ENCODE assay signal across 8 mouse cellular contexts in genomic region chr2:11777091-11778068, GRCm38 (mm10). TPM values are rescaled to one million over a fixed set of nuclear protein-coding genes. Genes with fewer than 3 reads are reported as not detected.
A peak's percentile ranks its signal among the peaks of the same experiment; 100 is the strongest.
DNase-seq lines count a peak whose midpoint lies in the region; ATAC-seq lines count a peak whose summit lies in the region.

Gene Fbh1, minus strand, starts transcription at chr2:11777582.
Gene Ankrd16, plus strand, starts transcription at chr2:11777876.

- no peaks in the 10 kb centered on the region for H3K27me3 ChIP-seq in heart, embryonic 13.5 days (replicated peaks)
- no peaks in the 10 kb centered on the region for H3K27me3 ChIP-seq in liver, embryonic 12.5 days (replicated peaks)
- H3K27me3 ChIP-seq in stomach, embryonic 15.5 days (replicated peaks) = no peaks in the 10 kb centered on the region

- H3K27ac ChIP-seq in brown adipose tissue, adult 24 weeks (replicated peaks; ENCODE audit: low read depth, low read length) = peak within 1 kb of the TSS; percentile 74
- H3K27ac ChIP-seq in heart, embryonic 13.5 days (replicated peaks) = peak within 1 kb of the TSS; percentile 98
- peak within 1 kb of the TSS; percentile 93 for H3K27ac ChIP-seq in liver, embryonic 12.5 days
- peak within 1 kb of the TSS; percentile 99 for H3K27ac ChIP-seq in stomach, embryonic 15.5 days

- under 1% methylated on average over 73 of the region's 73 CpGs for whole genome bisulfite sequencing in heart, embryonic 13.5 days
- WGBS in liver, embryonic 12.5 days (ENCODE audit: insufficient replicate concordance) = under 1% methylated on average over 73 of the region's 73 CpGs
- WGBS in stomach, embryonic 15.5 days = under 1% methylated on average over 72 of the region's 73 CpGs

- peak within 1 kb of the TSS; percentile 79 for H3K4me3 ChIP-seq in brown adipose tissue, adult 24 weeks (ENCODE audit: insufficient read depth, low read depth, low read length)
- H3K4me3 ChIP-seq in heart, embryonic 13.5 days = peak within 1 kb of the TSS; percentile 86
- peak within 1 kb of the TSS; percentile 92 for H3K4me3 ChIP-seq in liver, embryonic 12.5 days
- peak within 1 kb of the TSS; percentile 73 for H3K4me3 ChIP-seq in stomach, embryonic 15.5 days (replicated peaks)

- DNase-seq in CD4-positive, CD25-positive, alpha-beta regulatory T cell, adult 2 months (ENCODE audit: low read depth, low spot score) = peak; percentile 100
- peak; percentile 100 for DNase-seq in fat pad, adult 2 months (ENCODE audit: extremely low read depth, low read depth, low spot score)
- peak; percentile 100 for DNase-seq in kidney, postnatal 10 days
- DNase-seq in natural killer cell, adult 2 months (ENCODE audit: low spot score in 2 of 2) = peak; percentile 100

- peak within 1 kb of the TSS; percentile 92 for H3K4me2 ChIP-seq in heart, embryonic 13.5 days
- peak within 1 kb of the TSS; percentile 99 for H3K4me2 ChIP-seq in liver, embryonic 12.5 days
- peak within 1 kb of the TSS; percentile 91 for H3K4me2 ChIP-seq in stomach, embryonic 15.5 days

- peak; percentile 95 for ATAC-seq in heart, embryonic 13.5 days (ENCODE audit: extremely low read depth, insufficient number of reproducible peaks, low FRiP score, low TSS enrichment)
- peak; percentile 94 for ATAC-seq in liver, embryonic 12.5 days
- ATAC-seq in stomach, embryonic 15.5 days (ENCODE audit: insufficient read depth, low FRiP score, low read depth) = peak; percentile 97

- H3K36me3 ChIP-seq in heart, embryonic 13.5 days = peaks cover 29% of the 10 kb centered on the region
- H3K36me3 ChIP-seq in liver, embryonic 12.5 days = peaks cover 20% of the 10 kb centered on the region
- peaks cover 10% of the 10 kb centered on the region for H3K36me3 ChIP-seq in stomach, embryonic 15.5 days

- peaks cover 8% of the 10 kb centered on the region for H3K4me1 ChIP-seq in brown adipose tissue, adult 24 weeks (ENCODE audit: control insufficient read depth, insufficient read depth, insufficient read length, low read length)
- peaks cover 46% of the 10 kb centered on the region for H3K4me1 ChIP-seq in heart, embryonic 13.5 days
- H3K4me1 ChIP-seq in liver, embryonic 12.5 days = peaks cover 27% of the 10 kb centered on the region
- peaks cover 18% of the 10 kb centered on the region for H3K4me1 ChIP-seq in stomach, embryonic 15.5 days

- H3K9me3 ChIP-seq in heart, embryonic 13.5 days = no peaks in the 10 kb centered on the region
- H3K9me3 ChIP-seq in liver, embryonic 12.5 days (replicated peaks) = no peaks in the 10 kb centered on the region
- H3K9me3 ChIP-seq in stomach, embryonic 15.5 days = no peaks in the 10 kb centered on the region

- peak within 1 kb of the TSS; percentile 91 for H3K9ac ChIP-seq in heart, embryonic 13.5 days
- H3K9ac ChIP-seq in liver, embryonic 12.5 days = peak within 1 kb of the TSS; percentile 87
- H3K9ac ChIP-seq in stomach, embryonic 15.5 days = peak within 1 kb of the TSS; percentile 77

RNA-seq across cellular contexts. Expression of gene Fbh1, which starts in this region (rescaled TPM):
- polyA plus RNA-seq in brown adipose tissue, adult 24 weeks (2012; ENCODE audit: insufficient read depth, insufficient read length, missing spikeins) = 95.7 and 101 TPM in 2 replicates
- 95.1 and 98.9 TPM in 2 replicates for polyA plus RNA-seq in heart, embryonic 13.5 days (2015; fragmentation: Nextera tagmentation; extraction: Ambion mirVana)
- polyA plus RNA-seq in liver, embryonic 12.5 days (2016; fragmentation: Nextera tagmentation; extraction: Ambion mirVana) = 42.8 and 44.4 TPM in 2 replicates
- 111 and 113 TPM in 2 replicates for polyA plus RNA-seq in stomach, embryonic 15.5 days (2015; fragmentation: Nextera tagmentation; extraction: Ambion mirVana)

RNA-seq across cellular contexts. Expression of gene Ankrd16, which starts in this region (rescaled TPM):
- polyA plus RNA-seq in brown adipose tissue, adult 24 weeks (2012; ENCODE audit: insufficient read depth, insufficient read length, missing spikeins) = 9.5 and 14.0 TPM in 2 replicates
- polyA plus RNA-seq in heart, embryonic 13.5 days (2015; fragmentation: Nextera tagmentation; extraction: Ambion mirVana) = 31.2 and 31.3 TPM in 2 replicates
- 13.0 and 16.1 TPM in 2 replicates for polyA plus RNA-seq in liver, embryonic 12.5 days (2016; fragmentation: Nextera tagmentation; extraction: Ambion mirVana)
- 44.0 and 44.3 TPM in 2 replicates for polyA plus RNA-seq in stomach, embryonic 15.5 days (2015; fragmentation: Nextera tagmentation; extraction: Ambion mirVana)

Comparison
In these comparisons a context has a peak if more than half of its experiments do, and no peak if none do; other contexts are left out.
1. Peak in every context shown above with its lines: DNase-seq, ATAC-seq, H3K4me3 ChIP-seq and H3K27ac ChIP-seq.